Mouse (Mus musculus) retina, adult 2 months (tissue): ENCODE results near the gene Cbln3.

Experiments
- DNase-seq: peaks from one replicate; pipeline ENCODE4 v3.0.0-alpha.2; 2012; ENCODE audit warnings: low read depth, low spot score

Gene Cbln3

GRCm38 (mm10) chr14:55884166-55884565 lies at the start of gene Cbln3:
TSS of gene Cbln3 (minus strand) at chr14:55884392.
- no peak for DNase-seq

- no peak for DNase-seq
These were observed 49.4 kb upstream of the Cbln3 start for GRCm38 (mm10) chr14:55933586-55933985.

GRCm38 (mm10) chr14:55929263-55929997 lies 45.2 kb upstream of the Cbln3 start:
- no peak for DNase-seq

GRCm38 (mm10) chr14:55926847-55927246 lies 42.7 kb upstream of the Cbln3 start:
- no peak for DNase-seq

GRCm38 (mm10) chr14:55922475-55923232 lies 38.5 kb upstream of the Cbln3 start:
- no peak for DNase-seq

GRCm38 (mm10) chr14:55918240-55919082 lies 34.3 kb upstream of the Cbln3 start:
- DNase-seq = peak; percentile 62

GRCm38 (mm10) chr14:55913406-55913805 lies 29.2 kb upstream of the Cbln3 start:
- DNase-seq = no peak

GRCm38 (mm10) chr14:55905518-55905917 lies 21.3 kb upstream of the Cbln3 start:
- DNase-seq = no peak

- DNase-seq = no peak
These were observed 16.2 kb upstream of the Cbln3 start for GRCm38 (mm10) chr14:55900414-55900755.

- DNase-seq = peak; percentile 84
These were observed 15.7 kb upstream of the Cbln3 start, which contains the start of gene Sdr39u1 for GRCm38 (mm10) chr14:55899701-55900413. TSS of gene Sdr39u1 (minus strand) at chr14:55900293.

GRCm38 (mm10) chr14:55898947-55899346 lies 14.8 kb upstream of the Cbln3 start:
- no peak for DNase-seq

- DNase-seq = no peak
These were observed 13.5 kb upstream of the Cbln3 start for GRCm38 (mm10) chr14:55897671-55898070.

- no peak for DNase-seq
These were observed 2.6 kb upstream of the Cbln3 start for GRCm38 (mm10) chr14:55886571-55887382.

GRCm38 (mm10) chr14:55885791-55886271 lies 1.6 kb upstream of the Cbln3 start:
- no peak for DNase-seq

GRCm38 (mm10) chr14:55885114-55885790 lies 1.1 kb upstream of the Cbln3 start:
- no peak for DNase-seq

GRCm38 (mm10) chr14:55884713-55885113 lies 521 bp upstream of the Cbln3 start, which contains the start of gene Khnyn:
TSS of gene Khnyn (plus strand) at chr14:55884947.
- peak; percentile 54 for DNase-seq

- no peak for DNase-seq
These were observed 529 bp downstream of the Cbln3 start for GRCm38 (mm10) chr14:55883663-55884062.

GRCm38 (mm10) chr14:55883149-55883661 lies 987 bp downstream of the Cbln3 start:
- DNase-seq = no peak

- DNase-seq = no peak
These were observed 2.0 kb downstream of the Cbln3 start for GRCm38 (mm10) chr14:55882171-55882641.
